Mouse (Mus musculus) spleen, postnatal 10 days (tissue): ENCODE data around the gene Hbp1.

Experiments used
- DNase-seq, 2 experiments: peaks; one replicate each; pipeline ENCODE4 v3.0.0; 2021 to 2022; ENCODE audit warnings: low spot score in 2 of 2

Hbp1 gene

DNA sequence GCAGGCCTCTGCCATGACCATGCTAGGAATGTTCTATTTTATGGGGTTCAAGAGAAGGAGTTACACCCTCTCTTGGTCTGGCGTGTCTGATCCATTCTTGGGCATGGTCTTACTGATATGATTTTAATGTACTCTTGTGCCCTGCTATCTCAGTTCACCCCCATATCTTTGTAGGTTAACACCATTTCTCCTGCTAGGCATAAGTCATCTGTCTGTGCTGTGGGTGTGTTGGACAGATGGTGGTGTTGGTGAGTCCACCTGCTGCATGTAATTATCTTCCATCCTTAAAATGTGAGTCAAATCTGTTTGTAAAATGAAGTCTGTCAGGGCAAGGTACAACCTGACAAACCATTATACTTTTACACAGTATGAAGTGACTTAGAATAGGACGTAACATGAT, 42.9 kb downstream of the Hbp1 start:
- no peak for DNase-seq

DNA sequence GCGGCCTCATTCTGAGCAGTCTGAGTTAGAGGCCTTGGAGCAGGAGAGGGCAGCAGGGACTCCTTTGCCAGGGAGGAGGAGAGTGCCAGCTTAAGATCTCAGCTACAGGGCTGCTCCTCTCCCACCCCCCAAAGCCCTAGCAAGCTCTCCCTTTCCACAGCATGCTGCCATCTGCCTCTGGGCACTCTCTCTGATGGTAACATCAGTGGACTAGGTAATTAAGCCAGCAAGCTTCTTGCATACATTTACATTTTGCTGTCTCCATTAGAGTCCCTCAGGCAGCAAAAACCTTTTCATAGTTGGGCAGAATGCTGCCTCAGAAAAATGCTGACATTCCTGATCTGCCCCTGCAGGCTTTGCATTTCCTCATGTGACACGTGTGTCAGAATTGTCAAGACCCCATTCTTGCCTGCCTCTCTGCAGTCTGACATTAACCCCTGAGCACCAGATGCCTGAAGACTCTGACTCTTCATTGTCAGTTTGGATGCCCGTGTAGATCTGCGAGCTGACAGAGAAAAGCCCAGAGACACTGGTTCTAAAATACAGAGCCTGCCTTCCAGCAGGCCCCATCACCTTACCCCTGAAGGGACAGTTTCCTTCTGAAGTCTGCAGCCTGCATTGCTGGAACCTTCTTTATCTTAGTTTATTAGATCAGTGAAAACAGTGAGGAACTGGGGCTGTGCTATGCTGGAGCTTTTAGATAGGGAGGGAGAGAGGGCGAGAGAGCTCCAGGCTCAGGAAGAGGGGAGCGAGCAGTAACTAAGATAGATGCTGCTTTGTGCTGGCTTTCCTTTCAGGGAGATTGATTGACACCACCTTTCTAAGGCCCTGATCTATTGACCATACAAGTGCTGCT, 44.4 kb downstream of the Hbp1 start:
- DNase-seq = no peak

DNA sequence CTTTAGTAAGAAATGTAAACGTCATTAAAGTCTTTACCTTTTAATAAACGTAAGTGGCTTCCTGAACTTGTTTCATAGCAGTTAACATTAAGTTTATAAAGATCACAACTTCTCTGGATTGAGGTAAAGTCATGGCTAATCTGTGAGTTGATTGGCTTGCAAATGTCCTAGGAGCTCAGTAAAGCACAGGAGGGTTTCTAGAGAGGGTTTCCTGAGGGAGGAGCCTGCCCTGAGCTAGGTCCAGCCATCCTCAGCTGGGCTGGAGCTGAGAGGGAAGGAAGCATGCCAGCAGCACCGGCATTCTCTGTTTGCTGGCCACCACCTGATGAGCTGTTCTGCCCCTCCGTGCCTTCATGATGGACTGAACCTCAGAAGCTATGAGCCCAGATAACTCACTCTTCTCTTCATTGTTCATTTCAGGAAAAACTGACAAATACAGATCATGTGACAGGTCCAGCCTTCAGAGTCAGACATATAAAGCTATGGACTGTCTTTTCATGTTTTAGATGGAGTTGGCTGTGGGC, 49.9 kb downstream of the Hbp1 start:
- DNase-seq = no peak

DNA sequence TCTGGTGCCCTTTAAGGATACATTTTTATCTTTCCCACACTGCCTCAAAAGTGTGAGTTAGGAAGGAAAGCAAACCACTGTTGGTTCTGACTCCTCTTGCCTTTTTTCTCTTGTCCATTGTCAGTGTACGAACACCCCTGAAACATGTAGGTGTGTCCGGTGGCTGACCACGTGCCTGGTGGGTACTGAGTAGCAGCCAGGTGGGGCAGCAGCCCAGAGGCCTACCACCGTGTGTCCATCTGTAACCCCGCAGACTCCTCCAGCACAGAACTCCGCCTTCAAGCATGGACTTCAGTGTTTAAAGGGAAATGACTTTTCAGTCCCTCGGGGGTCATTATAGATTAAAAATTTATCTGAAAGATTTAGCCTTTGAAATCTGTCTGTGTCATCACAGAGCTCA, 52.9 kb downstream of the Hbp1 start:
- no peak for DNase-seq

DNA sequence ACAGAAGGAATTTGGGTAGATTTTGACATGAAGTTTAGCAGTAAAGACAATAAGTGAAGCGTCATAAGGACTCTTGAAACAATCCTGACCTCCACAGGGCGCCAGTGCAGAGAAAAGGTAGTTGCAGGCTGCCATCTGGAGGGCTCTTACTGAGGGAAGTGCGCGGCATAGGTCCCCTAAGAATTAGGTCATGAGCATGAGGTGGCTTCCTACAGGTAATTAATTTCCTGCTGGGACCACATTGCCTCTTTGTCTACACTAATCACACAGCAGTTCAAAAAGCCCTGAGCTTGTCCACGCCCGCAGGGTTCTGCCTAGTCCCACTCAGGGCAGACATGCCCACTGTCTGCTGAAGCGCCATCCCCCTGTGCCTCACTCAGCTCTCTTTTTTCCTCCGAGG, 53.3 kb downstream of the Hbp1 start:
- no peak for DNase-seq

DNA sequence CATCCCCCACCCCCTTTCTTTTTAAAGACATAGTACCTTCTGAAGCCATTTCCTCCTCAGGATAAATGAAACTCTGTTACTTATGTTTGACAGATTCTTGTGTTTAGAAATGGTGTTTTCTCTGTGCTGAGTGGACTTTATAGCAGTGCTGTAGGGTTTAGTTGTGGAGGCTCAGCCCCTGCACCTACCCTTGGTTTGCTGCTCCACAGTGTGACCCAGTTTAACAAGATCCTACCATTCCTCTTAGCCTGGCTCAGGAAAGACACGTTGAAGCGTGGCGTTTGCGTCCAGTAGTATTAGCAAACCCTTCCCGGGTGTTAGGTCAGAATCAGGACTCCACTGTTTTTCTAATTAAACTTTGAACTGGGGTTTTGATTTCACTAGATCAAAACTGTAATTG, 54.0 kb downstream of the Hbp1 start:
- DNase-seq = no peak

DNA sequence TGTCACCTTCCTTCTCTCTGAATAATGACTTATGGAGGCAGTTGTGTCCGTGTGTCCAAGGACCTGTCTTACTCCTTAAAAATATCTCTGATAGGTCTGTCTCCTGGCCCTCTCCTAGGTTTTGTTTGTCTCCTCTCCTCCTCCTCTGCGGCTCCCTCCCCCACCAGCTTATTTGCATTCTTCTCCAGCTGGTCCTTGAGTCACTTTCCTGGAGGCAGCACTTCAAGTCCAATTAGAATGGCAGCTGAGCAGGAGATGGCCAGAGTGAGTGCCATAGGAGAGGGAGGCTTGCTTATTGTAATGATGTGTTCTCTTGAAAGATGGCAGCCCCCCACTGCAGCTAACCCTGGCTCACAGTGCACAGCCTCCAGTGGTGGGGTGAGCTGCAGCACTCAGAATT, 54.4 kb downstream of the Hbp1 start:
- DNase-seq = no peak

DNA sequence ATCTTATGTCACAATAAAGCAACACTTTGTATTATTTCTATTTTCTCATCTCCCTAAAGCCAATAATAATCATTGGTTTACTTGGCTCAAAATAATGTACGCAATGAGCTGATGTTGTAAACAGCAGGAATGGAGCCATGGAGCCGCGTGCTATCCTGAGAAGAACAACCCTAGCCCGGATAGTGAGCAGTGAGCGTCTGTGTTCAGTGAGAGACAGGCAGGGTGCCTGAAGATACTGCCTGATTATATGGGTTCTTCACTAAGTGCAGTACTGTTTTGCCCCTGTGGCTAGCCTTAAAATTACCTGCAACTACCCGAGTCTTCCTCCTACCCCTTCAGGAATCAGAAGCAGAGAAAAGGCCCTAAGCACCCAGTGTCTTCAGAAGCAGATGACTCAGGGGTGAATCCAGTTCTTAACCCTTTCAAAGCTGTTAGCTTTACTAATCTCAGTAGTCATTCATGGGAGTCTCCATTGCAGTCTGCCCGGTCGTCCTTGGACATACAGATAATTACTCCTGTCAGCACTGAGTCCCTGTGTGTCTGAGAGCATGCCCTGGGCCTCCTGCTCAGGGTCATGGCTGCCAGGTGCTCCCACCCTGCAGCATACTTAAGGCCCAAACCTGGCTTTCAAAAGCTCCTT, 55.1 kb downstream of the Hbp1 start:
- DNase-seq = no peak

DNA sequence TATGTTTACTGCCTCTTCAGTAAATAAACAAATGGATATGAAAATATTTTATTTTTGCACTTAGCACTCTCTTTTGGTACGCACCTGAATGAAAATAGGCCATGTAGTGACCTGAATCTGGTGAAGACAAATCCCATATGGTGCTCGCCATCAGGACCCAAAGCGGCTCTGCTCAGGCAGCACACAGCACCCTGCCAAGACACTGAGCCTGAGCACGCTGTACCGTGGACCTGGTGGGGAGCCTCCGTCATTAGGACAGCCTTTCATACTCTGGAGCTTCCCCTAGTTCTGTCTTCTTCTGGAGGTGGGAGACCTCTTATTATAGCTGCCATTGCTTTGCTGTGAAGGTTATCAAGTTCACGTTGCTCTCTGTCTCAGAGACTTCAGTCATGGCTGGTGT, 57.6 kb downstream of the Hbp1 start:
- DNase-seq = no peak

DNA sequence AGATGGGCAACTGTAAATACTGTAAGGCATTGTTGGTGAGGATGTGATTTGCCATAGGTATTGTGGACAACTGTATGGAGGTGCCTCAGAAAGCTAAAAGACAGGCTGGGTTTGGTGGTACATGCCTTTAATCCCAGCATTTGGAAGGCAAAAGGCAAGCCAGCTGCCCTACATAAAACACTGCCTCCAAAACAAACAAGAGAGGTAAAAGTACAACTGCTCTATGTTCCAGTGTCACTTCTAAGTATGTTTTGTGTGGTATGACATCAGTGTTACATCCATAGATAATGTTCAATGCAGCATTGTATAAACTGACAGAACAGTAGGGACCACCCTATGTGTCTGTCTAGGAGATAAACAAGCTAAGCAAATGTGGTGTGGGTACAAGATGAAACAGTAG, 58.3 kb downstream of the Hbp1 start:
- no peak for DNase-seq

DNA sequence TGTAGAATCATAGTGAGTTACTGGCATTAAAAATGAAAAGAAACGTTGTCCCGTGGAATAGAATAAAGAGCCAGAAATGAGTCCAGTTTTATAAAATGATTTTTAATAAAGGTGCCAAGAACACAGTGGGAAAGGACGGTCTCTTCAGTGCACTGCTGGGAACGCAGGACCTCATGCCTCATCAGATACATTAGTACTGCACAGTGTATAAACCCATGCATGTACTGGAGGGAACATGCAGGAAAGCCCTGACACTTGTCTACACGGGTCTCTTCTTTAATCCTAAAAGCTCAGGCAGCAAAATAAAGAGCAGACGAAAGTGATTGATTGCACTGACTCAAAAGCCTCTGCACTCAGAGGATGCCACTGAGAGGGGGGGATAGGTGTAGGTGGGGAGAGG, 59.6 kb downstream of the Hbp1 start:
- no peak for DNase-seq

DNA sequence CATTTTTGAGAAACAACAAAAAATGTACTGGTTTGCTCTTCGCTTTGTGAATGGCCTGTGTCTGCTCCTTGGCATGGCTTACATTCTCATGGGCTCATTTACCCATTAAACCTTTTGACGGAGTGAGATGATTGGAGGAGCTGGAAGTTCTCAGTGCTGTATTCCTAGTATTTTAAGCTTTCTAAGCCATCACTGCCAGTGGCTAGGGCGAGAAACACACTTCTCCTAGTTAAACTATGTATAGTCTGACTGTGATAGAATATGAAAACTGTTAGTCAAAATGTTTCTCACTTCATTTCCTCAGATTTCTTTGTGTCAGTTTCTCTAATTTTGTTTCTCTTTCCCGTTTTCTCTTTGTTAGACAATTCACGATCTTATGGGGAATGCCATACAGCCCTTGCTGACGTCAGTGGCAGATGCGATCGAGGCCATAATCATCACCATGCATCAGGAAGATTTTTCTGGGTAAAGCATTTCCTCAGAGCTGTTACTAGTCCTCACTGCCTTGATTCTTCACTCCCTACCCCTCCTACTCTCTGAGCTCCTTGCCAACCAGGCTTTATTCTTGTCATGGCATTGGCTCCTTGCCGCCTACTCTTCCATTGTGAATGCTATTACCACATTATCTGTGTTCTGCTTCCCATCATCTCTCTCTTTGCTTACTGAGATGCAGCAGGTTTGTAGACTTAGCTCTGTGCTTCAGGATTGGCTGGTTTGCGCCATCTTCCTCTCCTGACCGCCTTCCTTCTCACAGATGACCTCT, 64.3 kb downstream of the Hbp1 start:
- DNase-seq = no peak

DNA sequence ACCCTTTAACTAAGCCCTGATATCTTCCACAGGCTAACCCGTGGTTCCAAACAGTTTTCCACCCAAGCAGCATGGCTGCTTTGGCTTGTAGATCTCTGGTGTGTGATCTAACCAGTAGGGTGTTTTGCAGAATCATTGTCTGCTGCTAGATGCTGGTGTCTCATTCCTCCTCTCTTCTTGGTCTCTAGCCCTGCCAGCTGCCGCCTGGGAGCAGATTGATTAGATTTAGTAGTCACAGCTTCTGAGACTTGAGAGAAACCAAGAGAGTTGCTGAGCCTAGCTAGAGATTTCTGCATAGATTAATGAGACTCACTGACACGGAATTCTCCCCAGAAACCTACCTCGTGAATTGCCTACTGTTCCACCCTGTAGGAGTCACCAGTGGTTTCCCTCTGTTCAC, 65.3 kb downstream of the Hbp1 start:
- DNase-seq = no peak

DNA sequence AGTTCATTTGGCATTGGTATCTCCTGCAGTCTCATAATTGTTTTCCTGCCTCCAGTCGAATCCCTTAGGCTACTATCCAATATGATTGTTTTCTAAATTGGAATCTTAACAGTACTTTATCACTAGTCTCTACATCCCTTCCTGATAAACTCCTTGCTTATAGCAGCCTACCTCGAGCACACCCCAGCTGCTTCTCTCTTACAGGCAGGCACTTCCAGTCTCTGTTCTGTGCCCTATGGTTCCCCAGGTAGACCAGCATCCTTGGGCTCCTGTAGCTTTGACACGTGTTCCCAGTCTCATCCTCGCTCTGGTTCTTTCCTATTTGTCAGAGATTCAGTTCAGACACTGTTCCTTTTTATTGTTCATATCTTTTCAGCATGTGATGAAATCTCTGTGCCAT, 66.0 kb downstream of the Hbp1 start:
- no peak for DNase-seq

DNA sequence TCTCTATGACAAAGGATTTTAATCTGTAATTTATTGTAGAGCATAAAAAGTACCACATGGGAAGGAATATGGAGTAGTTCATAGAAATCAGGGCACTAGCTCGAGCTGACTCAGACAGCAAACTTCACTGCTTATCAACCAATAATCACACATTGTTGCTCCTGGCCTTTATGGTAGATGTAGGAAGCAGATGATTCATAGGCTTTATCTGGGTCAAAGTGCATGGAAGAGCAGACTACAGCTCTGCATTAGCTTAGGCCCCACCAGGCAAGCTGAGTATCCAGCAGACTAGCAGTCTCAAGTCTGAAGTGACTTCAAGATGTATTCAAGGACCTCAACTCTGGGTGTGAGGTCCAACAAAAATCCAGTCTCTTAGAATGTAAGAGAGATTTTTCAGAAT, 67.6 kb downstream of the Hbp1 start:
- DNase-seq = no peak

DNA sequence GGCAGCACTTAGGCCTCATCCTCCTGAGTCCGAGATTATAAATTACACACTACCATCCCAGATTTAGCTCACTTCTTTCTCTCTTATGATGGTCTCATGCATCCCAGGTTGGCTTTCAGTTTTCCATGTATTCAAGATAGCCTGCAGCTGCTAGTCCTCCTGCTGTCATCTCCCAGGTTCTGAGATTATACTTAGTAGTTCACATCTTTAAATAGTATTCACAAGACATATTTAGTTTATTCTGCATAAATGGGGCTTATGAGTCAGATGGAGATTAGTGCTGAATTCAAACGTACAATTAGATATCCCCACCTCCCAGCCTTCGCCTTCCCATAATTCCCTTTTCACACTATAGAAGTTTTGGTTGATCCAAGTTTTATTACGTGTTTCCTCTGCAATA, 73.6 kb downstream of the Hbp1 start:
- no peak for DNase-seq
